Mouse (Mus musculus) adrenal gland, adult 18-20 months (tissue): ENCODE results near the gene Pmp22. TPM values are rescaled to one million over a fixed set of nuclear protein-coding genes. Genes with fewer than 3 reads are reported as not detected.

Experiments
- DNase-seq, 2 experiments: peaks; one replicate each; pipeline ENCODE4 v3.0.0; 2021 to 2022; ENCODE audit warnings: low spot score in 2 of 2
- long read RNA-seq, 2 experiments: library from polyadenylated mRNA; stranded (forward); transcript quantifications; one replicate each; pipeline ENCODE4 v2.0.0; 2021
- total RNA-seq, 2 experiments: library from RNA; stranded (reverse); gene quantifications; 1 replicate in 1 of 2; 2 replicates in 1 of 2; pipeline ENCODE4 v1.2.3; 2021

Gene Pmp22
- total RNA-seq, result 100 to 1,000 TPM; 106 to 127 TPM
- long read RNA-seq, experiment 1, transcript Pmp22-201 (5 exons, 1,800 nt), result major isoform, 89 of 115 reads
- long read RNA-seq, experiment 1, partial matches to known transcripts, result 0 of 115 reads
- long read RNA-seq, experiment 1, other reads (novel, unspliced or antisense), result 21 of 115 reads
- long read RNA-seq, experiment 2, transcript Pmp22-202 (4 exons, 733 nt), result minor isoform, 15 of 157 reads
- long read RNA-seq, experiment 2, transcript Pmp22-201 (5 exons, 1,800 nt), result major isoform, 108 of 157 reads
- long read RNA-seq, experiment 2, partial matches to known transcripts, result 16 of 157 reads
- long read RNA-seq, experiment 2, other reads (novel, unspliced or antisense), result 15 of 157 reads

DNA sequence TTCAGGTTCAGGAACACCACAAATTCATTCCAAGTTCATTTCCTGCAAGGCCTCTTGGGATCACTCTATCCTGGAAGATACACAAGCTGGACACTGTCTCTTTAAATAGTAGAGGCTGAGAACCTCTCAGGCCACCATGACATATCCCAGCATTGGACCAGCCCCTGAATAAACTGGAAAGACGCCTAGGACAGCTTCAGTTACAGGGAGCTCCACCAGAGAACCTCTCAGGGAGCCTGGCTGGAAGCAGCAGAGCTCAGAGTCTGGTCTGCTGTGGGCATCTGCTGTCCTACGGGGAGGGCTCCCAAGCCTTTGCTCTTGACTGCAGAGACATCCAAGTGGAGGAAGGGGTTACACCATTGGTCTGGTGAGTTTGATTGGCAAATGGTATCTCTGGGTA is at the start of gene Pmp22:
Gene Pmp22 (plus strand): TSS at position 199 of the 400 bp plus-strand sequence.
- DNase-seq, result no peak

GRCm38 (mm10) chr11:63084536-63084935 is 44.2 kb upstream of the Pmp22 start:
- DNase-seq, result no peak

GRCm38 (mm10) chr11:63088672-63089071 is 40.1 kb upstream of the Pmp22 start:
- no peak for DNase-seq

- DNase-seq, result no peak
These were observed 38.6 kb upstream of the Pmp22 start for GRCm38 (mm10) chr11:63090210-63090609.

- DNase-seq, result no peak
These were observed 37.8 kb upstream of the Pmp22 start for GRCm38 (mm10) chr11:63090986-63091385.

- no peak for DNase-seq
These were observed 36.5 kb upstream of the Pmp22 start for GRCm38 (mm10) chr11:63092271-63092670.

GRCm38 (mm10) chr11:63093601-63094000 is 35.2 kb upstream of the Pmp22 start:
- DNase-seq, result no peak

GRCm38 (mm10) chr11:63094496-63094895 is 34.3 kb upstream of the Pmp22 start:
- DNase-seq, result no peak

DNA sequence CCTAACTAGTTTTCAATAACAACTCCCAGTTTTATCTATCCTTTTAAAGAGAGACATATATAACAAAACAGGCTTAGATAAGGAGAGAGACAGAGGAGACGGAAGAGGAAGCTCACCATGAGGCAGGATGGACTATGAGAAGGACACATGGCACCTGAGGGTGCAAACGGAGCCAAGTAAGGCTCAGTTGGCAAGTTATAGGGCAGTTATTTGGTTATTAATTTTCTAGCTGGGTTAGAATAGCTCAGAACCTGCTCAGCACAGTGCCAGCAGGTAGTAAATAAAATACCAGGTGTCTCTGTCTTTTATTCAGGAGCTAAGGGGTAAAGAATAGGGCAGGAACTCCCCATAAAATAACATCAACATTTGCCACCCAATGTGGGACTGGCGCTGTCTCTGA is 30.8 kb upstream of the Pmp22 start:
- DNase-seq, result no peak

GRCm38 (mm10) chr11:63099390-63099789 is 29.4 kb upstream of the Pmp22 start:
- DNase-seq, result no peak

DNA sequence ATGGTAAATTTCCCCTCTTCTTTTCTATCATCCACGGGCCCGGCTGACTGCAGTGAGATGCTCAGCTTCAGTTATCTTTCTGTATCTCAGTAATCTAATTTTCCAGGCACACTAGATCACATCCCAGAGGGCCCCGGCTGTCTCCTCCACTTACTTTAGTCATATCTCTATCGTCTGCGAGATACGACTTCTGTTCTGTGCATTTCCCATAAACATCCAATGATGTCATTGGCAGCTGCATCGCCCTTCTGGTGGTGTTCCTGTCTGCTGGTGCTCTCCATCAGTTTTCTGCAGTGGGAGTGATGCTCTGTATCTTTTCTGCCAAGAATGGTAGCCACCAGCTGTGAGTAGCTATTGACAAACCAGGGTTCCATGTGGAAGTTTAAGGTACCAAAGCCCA is 25.5 kb upstream of the Pmp22 start:
- no peak for DNase-seq

DNA sequence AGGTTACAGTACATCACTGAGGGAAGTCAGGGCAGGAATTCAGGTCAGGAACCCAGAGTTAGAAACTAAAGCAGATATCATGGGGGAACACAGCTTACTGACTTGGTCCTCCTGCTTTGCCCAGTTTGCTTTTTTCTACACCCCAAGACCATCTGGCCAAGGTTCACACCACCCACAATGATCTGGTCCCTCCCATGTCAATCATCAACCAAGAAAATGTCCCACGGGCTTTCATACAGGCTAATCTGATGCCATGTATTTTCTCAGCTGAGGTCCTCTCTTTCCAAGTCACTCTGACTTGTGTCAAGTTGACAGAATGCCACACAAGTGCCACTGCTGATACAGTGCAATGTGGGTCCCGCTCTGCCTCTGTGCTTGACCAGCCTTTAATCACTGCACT is 24.8 kb upstream of the Pmp22 start:
- no peak for DNase-seq

DNA sequence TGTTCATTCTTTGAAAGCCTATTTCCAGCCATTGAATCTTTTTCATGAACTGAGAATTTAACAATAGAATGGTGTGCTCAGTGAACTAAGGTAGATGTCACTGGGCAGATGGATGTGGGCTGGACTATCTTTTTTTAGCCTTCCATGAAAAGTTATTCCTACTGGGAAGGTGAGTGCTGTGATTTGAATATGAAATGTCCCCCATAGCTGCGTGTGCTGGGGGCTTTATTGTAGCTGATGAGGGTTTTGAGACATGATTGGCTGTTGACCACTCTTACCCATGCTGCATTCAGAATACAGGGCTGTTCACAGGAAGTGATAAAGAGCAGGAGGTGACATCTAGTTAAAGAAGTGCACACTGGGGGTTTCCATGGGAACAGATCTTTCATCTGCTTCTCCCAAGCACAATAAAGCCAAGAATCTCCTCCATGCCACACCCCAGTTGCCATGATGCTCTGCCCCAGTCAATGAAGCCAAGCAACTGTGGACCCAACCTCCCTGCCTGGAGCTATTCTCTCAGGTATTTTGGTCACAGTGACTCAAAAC is 19.5 kb upstream of the Pmp22 start:
- DNase-seq, result no peak

DNA sequence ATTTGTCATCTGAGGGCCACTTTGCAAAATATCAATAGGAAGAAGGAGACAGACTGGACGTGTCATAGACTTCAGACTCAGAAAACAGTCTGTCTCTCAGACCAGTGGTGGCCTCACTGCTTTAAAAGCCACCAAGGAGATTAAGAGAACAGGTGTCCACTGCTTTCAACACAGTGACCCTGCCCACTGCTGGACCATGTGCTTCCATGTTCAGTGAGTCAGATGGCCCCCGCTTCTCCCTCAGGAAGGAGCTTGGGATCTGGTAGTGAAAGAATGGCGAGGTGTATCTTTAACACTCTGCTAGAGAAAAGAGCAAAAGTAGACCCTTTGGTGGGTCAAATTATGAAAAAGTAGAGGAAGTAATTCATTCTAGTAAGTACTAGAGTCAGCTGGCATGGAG is 18.5 kb upstream of the Pmp22 start:
- DNase-seq, result no peak

GRCm38 (mm10) chr11:63114807-63115641 is 13.8 kb upstream of the Pmp22 start:
- DNase-seq, result no peak

DNA sequence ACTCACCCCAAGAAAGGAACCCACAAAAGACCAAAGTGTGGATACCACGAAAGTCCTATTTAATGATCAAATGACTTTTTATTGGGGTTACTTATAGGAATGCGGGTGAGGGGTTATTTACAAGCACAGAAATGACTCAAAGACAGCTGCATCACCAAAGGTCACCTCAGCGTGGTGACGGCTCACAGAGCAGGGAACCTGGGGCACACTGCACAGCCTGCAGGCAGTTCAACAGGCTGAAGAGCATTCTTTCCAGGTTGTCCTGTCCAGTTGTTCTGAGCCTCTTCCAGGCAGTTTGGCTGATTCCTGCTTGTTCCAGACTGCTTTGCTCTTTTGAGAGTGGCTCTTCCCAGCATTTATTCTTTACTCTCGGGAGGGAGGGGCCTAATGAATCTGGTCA is 12.1 kb upstream of the Pmp22 start:
- no peak for DNase-seq

GRCm38 (mm10) chr11:63117266-63117665 is 11.5 kb upstream of the Pmp22 start:
- DNase-seq, result no peak

- no peak for DNase-seq
These were observed 9.0 kb upstream of the Pmp22 start for GRCm38 (mm10) chr11:63119791-63120190.

GRCm38 (mm10) chr11:63122249-63122648 is 6.5 kb upstream of the Pmp22 start:
- no peak for DNase-seq

- DNase-seq, result no peak
These were observed 5.9 kb upstream of the Pmp22 start for GRCm38 (mm10) chr11:63122776-63123350.

GRCm38 (mm10) chr11:63124316-63124715 is 4.5 kb upstream of the Pmp22 start:
- no peak for DNase-seq
